Mouse (Mus musculus): Measurements from ENCODE around the gene Mitf. TPM values are rescaled to one million over a fixed set of nuclear protein-coding genes. Genes with fewer than 3 reads are reported as not detected.

The Mitf gene
- total RNA-seq, 1 experiment from 2014 or later: 2.4 TPM

GRCm38 (mm10) chr6:97818128-97818527 is 11.3 kb downstream of the Mitf start:
- ATAC-seq (replicated peaks; ENCODE audit: insufficient number of reproducible peaks, low FRiP score, low TSS enrichment, poor library complexity, severe bottlenecking): no peak

GRCm38 (mm10) chr6:97818948-97819347 is 12.1 kb downstream of the Mitf start:
- no peak for ATAC-seq (replicated peaks; ENCODE audit: insufficient number of reproducible peaks, low FRiP score, low TSS enrichment, poor library complexity, severe bottlenecking)

- ATAC-seq (replicated peaks; ENCODE audit: insufficient number of reproducible peaks, low FRiP score, low TSS enrichment, poor library complexity, severe bottlenecking): peak; percentile 75
These were observed 13.7 kb downstream of the Mitf start for GRCm38 (mm10) chr6:97820505-97820904.

GRCm38 (mm10) chr6:97821811-97822210 is 15.0 kb downstream of the Mitf start:
- ATAC-seq (replicated peaks; ENCODE audit: insufficient number of reproducible peaks, low FRiP score, low TSS enrichment, poor library complexity, severe bottlenecking): no peak

- peak; percentile 60 for ATAC-seq (replicated peaks; ENCODE audit: insufficient number of reproducible peaks, low FRiP score, low TSS enrichment, poor library complexity, severe bottlenecking)
These were observed 19.9 kb downstream of the Mitf start for GRCm38 (mm10) chr6:97826642-97827275.

GRCm38 (mm10) chr6:97828021-97828420 is 21.2 kb downstream of the Mitf start:
- no peak for ATAC-seq (replicated peaks; ENCODE audit: insufficient number of reproducible peaks, low FRiP score, low TSS enrichment, poor library complexity, severe bottlenecking)

- ATAC-seq (replicated peaks; ENCODE audit: insufficient number of reproducible peaks, low FRiP score, low TSS enrichment, poor library complexity, severe bottlenecking): peak; percentile 27
These were observed 22.2 kb downstream of the Mitf start for GRCm38 (mm10) chr6:97828822-97829719.

- no peak for ATAC-seq (replicated peaks; ENCODE audit: insufficient number of reproducible peaks, low FRiP score, low TSS enrichment, poor library complexity, severe bottlenecking)
These were observed 25.6 kb downstream of the Mitf start for GRCm38 (mm10) chr6:97832501-97832900.

- ATAC-seq (replicated peaks; ENCODE audit: insufficient number of reproducible peaks, low FRiP score, low TSS enrichment, poor library complexity, severe bottlenecking): no peak
These were observed 29.3 kb downstream of the Mitf start for GRCm38 (mm10) chr6:97836176-97836575.

GRCm38 (mm10) chr6:97837711-97838110 is 30.9 kb downstream of the Mitf start:
- no peak for ATAC-seq (replicated peaks; ENCODE audit: insufficient number of reproducible peaks, low FRiP score, low TSS enrichment, poor library complexity, severe bottlenecking)

GRCm38 (mm10) chr6:97839568-97839967 is 32.7 kb downstream of the Mitf start:
- ATAC-seq (replicated peaks; ENCODE audit: insufficient number of reproducible peaks, low FRiP score, low TSS enrichment, poor library complexity, severe bottlenecking): no peak

GRCm38 (mm10) chr6:97844112-97844511 is 37.3 kb downstream of the Mitf start:
- ATAC-seq (replicated peaks; ENCODE audit: insufficient number of reproducible peaks, low FRiP score, low TSS enrichment, poor library complexity, severe bottlenecking): no peak

GRCm38 (mm10) chr6:97848191-97848857 is 41.5 kb downstream of the Mitf start:
- ATAC-seq (replicated peaks; ENCODE audit: insufficient number of reproducible peaks, low FRiP score, low TSS enrichment, poor library complexity, severe bottlenecking): no peak

GRCm38 (mm10) chr6:97854236-97854635 is 47.4 kb downstream of the Mitf start:
- ATAC-seq (replicated peaks; ENCODE audit: insufficient number of reproducible peaks, low FRiP score, low TSS enrichment, poor library complexity, severe bottlenecking): no peak

- 0 out of 2 replicates have a peak, but pooled peaks have one; percentile 19 for ATAC-seq (replicated peaks; ENCODE audit: insufficient number of reproducible peaks, low FRiP score, low TSS enrichment, poor library complexity, severe bottlenecking)
These were observed 48.7 kb downstream of the Mitf start for GRCm38 (mm10) chr6:97855420-97856170.

- ATAC-seq (replicated peaks; ENCODE audit: insufficient number of reproducible peaks, low FRiP score, low TSS enrichment, poor library complexity, severe bottlenecking): peak; percentile 50; the same call in 1 of the 2 replicates
These were observed 49.6 kb downstream of the Mitf start for GRCm38 (mm10) chr6:97856502-97856901.

GRCm38 (mm10) chr6:97857690-97858089 is 50.8 kb downstream of the Mitf start:
- peak; percentile 68 for ATAC-seq (replicated peaks; ENCODE audit: insufficient number of reproducible peaks, low FRiP score, low TSS enrichment, poor library complexity, severe bottlenecking)

- no peak for ATAC-seq (replicated peaks; ENCODE audit: insufficient number of reproducible peaks, low FRiP score, low TSS enrichment, poor library complexity, severe bottlenecking)
These were observed 59.7 kb downstream of the Mitf start for GRCm38 (mm10) chr6:97866575-97866974.

- no peak for ATAC-seq (replicated peaks; ENCODE audit: insufficient number of reproducible peaks, low FRiP score, low TSS enrichment, poor library complexity, severe bottlenecking)
These were observed 61.2 kb downstream of the Mitf start for GRCm38 (mm10) chr6:97868005-97868404.

All from monocyte, adult 5-6 weeks (primary cell).